Mouse (Mus musculus): ENCODE results near the gene Slit2.

GRCm38 (mm10) chr5:47956451-47956850, 26.5 kb upstream of the Slit2 start:
- no peak for TF ChIP-seq CTCF (IDR thresholded peaks at IDR 0.05; ENCODE audit: borderline replicate concordance, insufficient read depth, low read length)
- TF ChIP-seq POLR2A (IDR thresholded peaks at IDR 0.05; ENCODE audit: low read depth, low read length), result no peak
